Mouse (Mus musculus): ENCODE measurements around the gene Tcl1b4.
"Not testable (repeated sequence)": the region's sequence is repeated elsewhere in the genome, so short reads cannot be mapped to it uniquely, and the experiment has no call there.

The Tcl1b4 gene

GRCm38 (mm10) chr12:105201657-105202056 is at the start of gene Tcl1b4:
Gene Tcl1b4, plus strand, starts transcription at chr12:105201957.
- DNase-seq (ENCODE audit: low read depth, low spot score), result not testable (repeated sequence)

GRCm38 (mm10) chr12:105155286-105155685 is 46.5 kb upstream of the Tcl1b4 start:
- not testable (repeated sequence) for DNase-seq (ENCODE audit: low read depth, low spot score)

DNA sequence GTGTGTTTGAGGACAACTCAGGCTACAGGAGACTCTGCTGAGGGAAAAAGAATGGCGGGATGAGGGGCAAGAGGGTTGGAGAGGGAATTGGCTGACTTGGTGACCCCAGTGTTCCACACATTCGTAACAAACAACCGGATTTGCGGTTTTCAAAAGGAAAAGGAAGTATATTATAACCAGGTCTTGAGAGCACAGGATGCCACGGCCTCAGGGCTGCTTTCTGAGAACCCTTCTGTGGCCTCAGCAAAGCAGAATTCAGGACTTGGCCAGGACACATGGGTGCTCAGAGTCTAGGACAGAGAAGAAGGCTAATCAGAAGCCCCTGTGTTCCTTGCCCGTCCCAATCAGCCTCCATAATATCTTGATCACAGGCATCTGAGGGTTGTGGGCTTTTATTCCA is 42.9 kb upstream of the Tcl1b4 start:
- no peak for DNase-seq (ENCODE audit: low read depth, low spot score)

- no peak for DNase-seq (ENCODE audit: low read depth, low spot score)
Measured at GRCm38 (mm10) chr12:105159390-105159789, 42.4 kb upstream of the Tcl1b4 start, which contains the start of gene Tcl1b1. Gene Tcl1b1, plus strand, starts transcription at chr12:105159690.

GRCm38 (mm10) chr12:105166734-105167133 is 35.0 kb upstream of the Tcl1b4 start:
- DNase-seq (ENCODE audit: low read depth, low spot score), result no peak

- DNase-seq (ENCODE audit: low read depth, low spot score), result no peak
Measured at GRCm38 (mm10) chr12:105173366-105173765, 28.4 kb upstream of the Tcl1b4 start.

GRCm38 (mm10) chr12:105174318-105174717 is 27.4 kb upstream of the Tcl1b4 start:
- not testable (repeated sequence) for DNase-seq (ENCODE audit: low read depth, low spot score)

DNA sequence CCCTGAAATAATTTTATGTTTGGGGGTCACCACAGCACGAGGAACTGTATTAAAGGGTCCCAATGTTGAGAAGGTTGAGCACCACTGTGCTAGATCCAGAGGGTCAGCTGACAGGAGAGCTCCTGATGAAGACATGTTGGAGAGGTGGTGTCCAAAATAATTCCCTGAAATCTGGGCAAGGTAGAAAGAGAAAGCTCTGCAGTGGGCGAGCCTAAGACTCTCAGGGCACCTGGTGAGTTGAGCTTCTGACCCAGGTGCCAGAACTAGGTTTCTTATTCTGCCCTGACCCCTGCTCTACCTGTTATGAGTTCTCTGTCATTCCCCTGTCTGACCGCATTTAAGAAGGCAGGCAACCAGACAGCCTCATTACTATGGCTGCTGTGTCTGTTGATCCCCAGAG is 25.7 kb upstream of the Tcl1b4 start, which contains the start of gene Tcl1b5:
Tcl1b5 (plus strand) TSS at position 301 of the 400 bp plus-strand sequence.
- not testable (repeated sequence) for DNase-seq (ENCODE audit: low read depth, low spot score)

GRCm38 (mm10) chr12:105181040-105181644 is 20.6 kb upstream of the Tcl1b4 start:
- DNase-seq (ENCODE audit: low read depth, low spot score), result not testable (repeated sequence)

DNA sequence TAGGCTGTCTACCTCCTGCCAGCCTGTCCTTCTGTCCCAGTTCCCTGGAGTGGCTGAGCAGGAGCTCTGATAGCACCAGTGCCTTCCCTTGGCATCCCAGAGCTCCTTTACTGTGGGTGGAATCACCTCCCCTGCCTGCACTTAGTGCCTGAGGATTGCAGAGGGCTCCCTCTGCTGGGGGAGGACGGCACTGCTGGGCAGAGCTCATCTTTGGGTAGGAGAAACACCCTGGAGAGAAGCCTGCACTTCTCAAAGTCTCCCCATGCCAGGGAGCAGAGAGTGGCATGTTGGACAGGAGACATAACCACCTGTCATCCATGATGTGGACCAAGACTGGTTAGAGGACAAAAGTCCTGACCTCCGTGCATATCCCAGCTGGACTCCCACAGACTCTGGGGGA is 12.8 kb upstream of the Tcl1b4 start:
- not testable (repeated sequence) for DNase-seq (ENCODE audit: low read depth, low spot score)

DNA sequence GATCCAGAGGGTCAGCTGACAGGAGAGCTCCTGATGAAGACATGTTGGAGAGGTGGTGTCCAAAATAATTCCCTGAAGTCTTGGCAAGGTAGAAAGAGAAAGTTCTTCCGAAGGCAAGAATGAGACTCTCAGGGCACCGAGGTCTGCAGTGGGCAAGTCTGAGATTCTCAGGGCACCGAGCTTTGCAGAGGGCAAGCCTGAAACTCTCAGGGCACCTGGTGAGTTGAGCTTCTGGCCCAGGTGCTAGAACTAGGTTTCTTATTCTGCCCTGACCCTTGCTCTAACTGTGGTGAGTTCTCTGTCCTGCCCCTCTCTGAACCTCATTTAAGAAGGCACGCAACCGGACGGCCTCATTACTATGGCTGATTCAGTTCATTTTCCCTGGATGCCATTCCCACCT is 11.0 kb upstream of the Tcl1b4 start, which contains the start of gene Tcl1b3:
Tcl1b3 (plus strand) TSS at position 301 of the 400 bp plus-strand sequence.
- DNase-seq (ENCODE audit: low read depth, low spot score), result not testable (repeated sequence)

DNA sequence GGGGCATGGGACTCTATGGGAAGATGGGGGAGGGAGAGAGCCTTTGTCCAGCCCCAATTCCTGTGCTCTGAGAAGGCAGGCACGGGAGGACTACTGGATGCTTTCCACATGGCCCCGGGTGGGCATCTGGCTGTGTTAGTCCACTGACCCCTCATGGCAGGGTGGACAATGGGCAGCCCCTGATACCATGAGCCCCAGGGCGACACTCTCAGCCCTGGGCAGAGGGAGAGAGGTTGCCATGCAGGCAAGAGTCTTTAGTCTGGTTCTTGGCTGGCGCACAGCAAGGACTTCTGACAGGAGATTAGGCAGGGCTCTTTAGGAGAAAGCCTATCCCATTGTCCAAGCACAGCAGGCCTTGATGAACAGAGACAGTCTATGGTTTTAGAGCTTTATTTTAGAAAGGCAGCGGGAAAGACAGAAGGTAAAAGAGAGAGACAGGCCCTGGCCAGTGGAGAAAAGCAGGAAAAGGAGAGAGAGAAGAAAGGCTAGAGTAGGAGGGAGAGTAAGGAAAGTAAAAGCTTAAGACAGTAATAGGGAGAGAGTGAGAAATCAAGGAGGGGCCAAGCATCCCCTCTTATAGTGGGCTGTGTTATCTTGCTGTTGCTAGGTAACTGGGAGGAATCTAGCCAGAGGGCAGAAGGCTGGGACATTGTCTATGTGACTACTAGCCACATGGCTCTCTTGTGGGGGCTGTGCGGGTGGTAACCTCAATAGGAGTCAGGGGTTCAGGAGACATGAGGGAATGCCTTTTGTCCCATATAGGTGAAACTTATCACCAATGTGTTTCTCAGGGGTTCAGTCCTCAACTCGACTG is 1.9 kb upstream of the Tcl1b4 start:
- not testable (repeated sequence) for DNase-seq (ENCODE audit: low read depth, low spot score)

DNA sequence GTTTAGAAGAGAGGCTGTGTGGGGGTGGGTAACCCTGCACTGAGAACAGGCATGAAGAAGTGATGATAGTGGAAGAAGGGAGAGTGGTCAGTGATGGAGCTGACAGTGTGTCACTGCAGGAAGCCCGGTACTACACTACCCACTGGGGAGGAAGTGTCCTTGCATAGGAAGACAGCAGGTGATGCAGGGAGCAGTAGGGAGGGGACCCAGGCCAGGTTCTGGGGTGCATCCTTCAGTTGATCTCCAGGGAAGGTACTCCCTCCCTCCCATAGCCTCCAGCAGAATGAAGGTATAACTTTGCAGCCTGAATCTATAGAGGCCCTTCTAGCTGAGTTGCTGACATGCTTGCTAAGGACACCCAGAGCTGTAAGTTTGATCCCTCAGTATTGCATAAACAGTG is 5.3 kb downstream of the Tcl1b4 start:
- no peak for DNase-seq (ENCODE audit: low read depth, low spot score)

GRCm38 (mm10) chr12:105208441-105208840 is 6.7 kb downstream of the Tcl1b4 start:
- no peak for DNase-seq (ENCODE audit: low read depth, low spot score)

GRCm38 (mm10) chr12:105209231-105209630 is 7.5 kb downstream of the Tcl1b4 start:
- DNase-seq (ENCODE audit: low read depth, low spot score), result no peak

DNA sequence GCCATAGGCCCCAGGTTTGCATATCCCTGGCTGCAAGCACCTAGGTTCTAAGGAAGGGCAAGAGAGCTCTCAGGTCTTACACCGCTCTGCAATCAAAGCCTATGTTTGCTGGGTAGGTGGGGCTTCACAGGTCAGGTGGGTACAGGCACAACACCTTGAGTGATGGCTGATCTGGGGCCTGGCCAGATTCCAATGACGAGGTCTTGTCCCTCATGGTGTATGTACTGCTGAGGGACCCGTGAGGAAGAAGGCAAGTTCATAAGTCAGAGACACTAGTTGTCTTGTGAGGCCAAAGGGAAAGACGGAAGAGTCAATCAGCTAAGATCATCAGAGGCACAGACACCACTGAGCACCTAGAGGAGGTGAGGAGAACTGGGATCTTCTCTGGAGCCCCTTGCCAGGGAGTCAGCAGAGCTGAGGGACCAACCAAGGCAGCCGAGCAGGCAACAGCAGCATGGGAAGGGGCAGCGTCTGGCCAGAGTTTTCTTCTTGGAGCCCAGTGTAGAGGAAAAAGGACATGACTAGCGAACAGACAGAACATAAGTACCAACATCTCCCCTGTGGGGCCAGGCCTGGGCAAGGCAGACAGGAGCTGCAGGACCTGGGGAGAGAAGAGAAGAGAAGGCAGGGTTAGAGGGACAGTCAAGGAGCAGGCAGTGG is 15.5 kb downstream of the Tcl1b4 start:
- no peak for DNase-seq (ENCODE audit: low read depth, low spot score)

- DNase-seq (ENCODE audit: low read depth, low spot score), result no peak
Measured at GRCm38 (mm10) chr12:105222601-105223319, 21.0 kb downstream of the Tcl1b4 start, which contains the start of gene Tcl1. Gene Tcl1, minus strand, starts transcription at chr12:105222793.

- DNase-seq (ENCODE audit: low read depth, low spot score), result no peak
Measured at GRCm38 (mm10) chr12:105224621-105225320, 23.0 kb downstream of the Tcl1b4 start.

GRCm38 (mm10) chr12:105234362-105234761 is 32.6 kb downstream of the Tcl1b4 start:
- DNase-seq (ENCODE audit: low read depth, low spot score), result no peak

DNA sequence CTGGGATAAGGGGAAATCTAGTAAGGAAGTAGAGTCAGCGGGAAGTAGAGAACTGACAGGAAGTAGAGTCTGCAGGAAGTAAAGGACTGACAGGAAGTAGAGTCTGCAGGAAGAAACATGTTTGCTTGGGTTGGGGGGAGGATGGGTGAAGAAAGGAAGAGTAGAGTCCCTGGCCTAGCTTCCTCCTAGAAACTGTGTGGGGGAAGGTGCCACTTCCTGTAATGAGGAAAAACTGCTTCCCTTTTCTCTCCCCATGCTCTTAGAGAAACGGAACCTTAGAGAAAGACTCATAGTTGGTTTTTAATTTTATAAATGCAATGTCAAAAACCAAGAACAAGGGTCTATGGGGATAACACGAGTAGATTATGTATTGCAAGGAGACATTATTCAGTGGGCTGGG is 33.3 kb downstream of the Tcl1b4 start:
- no peak for DNase-seq (ENCODE audit: low read depth, low spot score)

DNA sequence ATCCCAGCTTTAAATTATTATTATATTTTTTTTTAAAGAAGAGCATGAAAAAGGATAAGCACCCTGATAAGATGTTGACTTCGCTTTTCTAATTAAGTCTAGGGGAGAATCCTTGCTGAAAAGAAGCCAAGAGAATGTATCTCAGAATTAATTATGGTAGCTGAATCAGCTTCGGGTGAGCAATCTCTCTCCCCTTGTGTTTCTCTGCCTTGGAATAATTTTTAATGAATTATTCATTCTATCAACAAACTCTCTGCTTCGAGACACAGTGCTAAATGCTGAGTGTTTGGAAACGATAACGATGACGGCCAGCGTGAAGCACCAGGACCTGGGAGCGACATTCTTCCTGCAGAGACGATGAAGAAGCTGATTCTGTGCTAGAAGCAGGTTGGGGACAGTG is 37.3 kb downstream of the Tcl1b4 start:
- DNase-seq (ENCODE audit: low read depth, low spot score), result no peak

Measured in mesoderm, embryonic 11.5 days (tissue).